Mouse (Mus musculus): ENCODE data around the gene Vps37d. TPM values are rescaled to one million over a fixed set of nuclear protein-coding genes. Genes with fewer than 3 reads are reported as not detected.

The Vps37d gene
- polyA plus RNA-seq, 1 experiment from 2014 or later, result 0.25 TPM

GRCm38 (mm10) chr5:135079578-135079977 lies 1.5 kb upstream of the Vps37d start:
- H3K9me3 ChIP-seq (replicated peaks; ENCODE audit: control insufficient read depth, low read length), result no peaks in the 10 kb centered on the region
- H3K9ac ChIP-seq (ENCODE audit: low read depth, low read length), result no peak overlapping the region
- 69% methylated on average over 2 of the region's 2 CpGs for WGBS (ENCODE audit: insufficient replicate concordance)
- H3K27ac ChIP-seq (ENCODE audit: low read length), result no peak overlapping the region
- no peak overlapping the region for H3K4me2 ChIP-seq (ENCODE audit: low read depth, low read length)
- no peak overlapping the region for H3K4me3 ChIP-seq (ENCODE audit: low read depth, low read length)
- ATAC-seq (ENCODE audit: low read depth), result no peak
- no peaks in the 10 kb centered on the region for H3K36me3 ChIP-seq (ENCODE audit: control insufficient read depth, insufficient read depth)
- H3K27me3 ChIP-seq (ENCODE audit: control insufficient read depth, insufficient read depth, low read depth, low read length), result 0 out of 2 replicates have a peak, but pooled peaks cover 2% of the 10 kb centered on the region
- peaks cover 9% of the 10 kb centered on the region for H3K4me1 ChIP-seq (ENCODE audit: control insufficient read depth, low read depth, low read length)

- Histone ChIP-seq H3K4me1 (ENCODE audit: control insufficient read depth, low read depth, low read length) (peaks cover 9% of the 10 kb centered on the region), H3K4me2 (ENCODE audit: low read depth, low read length) (peak overlapping the region; percentile 93), H3K4me3 (ENCODE audit: low read depth, low read length) (peak overlapping the region; percentile 67), H3K27me3 (ENCODE audit: control insufficient read depth, insufficient read depth, low read depth, low read length) (0 out of 2 replicates have a peak, but pooled peaks cover 2% of the 10 kb centered on the region), H3K9ac (ENCODE audit: low read depth, low read length) (no peak overlapping the region), H3K27ac (ENCODE audit: low read length) (no peak overlapping the region), H3K9me3 (replicated peaks; ENCODE audit: control insufficient read depth, low read length) (no peaks in the 10 kb centered on the region), H3K36me3 (ENCODE audit: control insufficient read depth, insufficient read depth) (no peaks in the 10 kb centered on the region)
- WGBS (ENCODE audit: insufficient replicate concordance), result 2% methylated on average over 11 of the region's 11 CpGs
- no peak for ATAC-seq (ENCODE audit: low read depth)
These were observed 380 bp upstream of the Vps37d start for GRCm38 (mm10) chr5:135078482-135078810.

GRCm38 (mm10) chr5:135076931-135077505 lies 1.0 kb downstream of the Vps37d start:
- no peaks in the 10 kb centered on the region for H3K9me3 ChIP-seq (replicated peaks; ENCODE audit: control insufficient read depth, low read length)
- ATAC-seq (ENCODE audit: low read depth), result no peak
- H3K27ac ChIP-seq (ENCODE audit: low read length), result no peak overlapping the region
- WGBS (ENCODE audit: insufficient replicate concordance), result 49% methylated on average over 14 of the region's 14 CpGs
- no peak overlapping the region for H3K9ac ChIP-seq (ENCODE audit: low read depth, low read length)
- H3K36me3 ChIP-seq (ENCODE audit: control insufficient read depth, insufficient read depth), result no peaks in the 10 kb centered on the region
- no peak overlapping the region for H3K4me3 ChIP-seq (ENCODE audit: low read depth, low read length)
- peak overlapping the region; percentile 93 for H3K4me2 ChIP-seq (ENCODE audit: low read depth, low read length)
- 0 out of 2 replicates have a peak, but pooled peaks cover 2% of the 10 kb centered on the region for H3K27me3 ChIP-seq (ENCODE audit: control insufficient read depth, insufficient read depth, low read depth, low read length)
- peaks cover 9% of the 10 kb centered on the region for H3K4me1 ChIP-seq (ENCODE audit: control insufficient read depth, low read depth, low read length)

- Histone ChIP-seq H3K27ac (ENCODE audit: low read length) (no peak overlapping the region), H3K4me2 (ENCODE audit: low read depth, low read length) (no peak overlapping the region), H3K36me3 (ENCODE audit: control insufficient read depth, insufficient read depth) (no peaks in the 10 kb centered on the region), H3K9me3 (replicated peaks; ENCODE audit: control insufficient read depth, low read length) (no peaks in the 10 kb centered on the region), H3K4me3 (ENCODE audit: low read depth, low read length) (no peak overlapping the region), H3K27me3 (ENCODE audit: control insufficient read depth, insufficient read depth, low read depth, low read length) (0 out of 2 replicates have a peak, but pooled peaks cover 2% of the 10 kb centered on the region), H3K9ac (ENCODE audit: low read depth, low read length) (no peak overlapping the region; the same call in 1 of the 2 replicates), H3K4me1 (ENCODE audit: control insufficient read depth, low read depth, low read length) (peaks cover 9% of the 10 kb centered on the region)
- 76% methylated on average over 14 of the region's 14 CpGs for whole genome bisulfite sequencing (ENCODE audit: insufficient replicate concordance)
- ATAC-seq (ENCODE audit: low read depth), result no peak
These were observed 1.7 kb downstream of the Vps37d start for GRCm38 (mm10) chr5:135076368-135076767.

- no peak overlapping the region for H3K27ac ChIP-seq (ENCODE audit: low read length)
- WGBS (ENCODE audit: insufficient replicate concordance), result 53% methylated on average over 4 of the region's 4 CpGs
- no peak for ATAC-seq (ENCODE audit: low read depth)
- H3K4me3 ChIP-seq (ENCODE audit: low read depth, low read length), result no peak overlapping the region
- H3K9ac ChIP-seq (ENCODE audit: low read depth, low read length), result no peak overlapping the region
- peaks cover 10% of the 10 kb centered on the region for H3K4me1 ChIP-seq (ENCODE audit: control insufficient read depth, low read depth, low read length)
- H3K36me3 ChIP-seq (ENCODE audit: control insufficient read depth, insufficient read depth), result no peaks in the 10 kb centered on the region
- H3K9me3 ChIP-seq (replicated peaks; ENCODE audit: control insufficient read depth, low read length), result no peaks in the 10 kb centered on the region
- H3K27me3 ChIP-seq (ENCODE audit: control insufficient read depth, insufficient read depth, low read depth, low read length), result 0 out of 2 replicates have a peak, but pooled peaks cover 2% of the 10 kb centered on the region
- H3K4me2 ChIP-seq (ENCODE audit: low read depth, low read length), result no peak overlapping the region
These were observed 2.4 kb downstream of the Vps37d start for GRCm38 (mm10) chr5:135075655-135076054.

GRCm38 (mm10) chr5:135073349-135074150 lies 4.5 kb downstream of the Vps37d start:
- Histone ChIP-seq H3K9ac (ENCODE audit: low read depth, low read length) (no peak overlapping the region), H3K27ac (ENCODE audit: low read length) (no peak overlapping the region), H3K4me3 (ENCODE audit: low read depth, low read length) (no peak overlapping the region), H3K4me2 (ENCODE audit: low read depth, low read length) (no peak overlapping the region), H3K36me3 (ENCODE audit: control insufficient read depth, insufficient read depth) (no peaks in the 10 kb centered on the region), H3K9me3 (replicated peaks; ENCODE audit: control insufficient read depth, low read length) (no peaks in the 10 kb centered on the region), H3K27me3 (ENCODE audit: control insufficient read depth, insufficient read depth, low read depth, low read length) (0 out of 2 replicates have a peak, but pooled peaks cover 2% of the 10 kb centered on the region), H3K4me1 (ENCODE audit: control insufficient read depth, low read depth, low read length) (peaks cover 14% of the 10 kb centered on the region)
- WGBS (ENCODE audit: insufficient replicate concordance), result 50% methylated on average over 24 of the region's 26 CpGs
- ATAC-seq (ENCODE audit: low read depth), result no peak

- no peaks in the 10 kb centered on the region for H3K36me3 ChIP-seq (ENCODE audit: control insufficient read depth, insufficient read depth)
- H3K4me1 ChIP-seq (ENCODE audit: control insufficient read depth, low read depth, low read length), result peaks cover 8% of the 10 kb centered on the region
- H3K4me2 ChIP-seq (ENCODE audit: low read depth, low read length), result no peak overlapping the region
- H3K27ac ChIP-seq (ENCODE audit: low read length), result no peak overlapping the region
- no peak overlapping the region for H3K9ac ChIP-seq (ENCODE audit: low read depth, low read length)
- no peaks in the 10 kb centered on the region for H3K9me3 ChIP-seq (replicated peaks; ENCODE audit: control insufficient read depth, low read length)
- no peak for ATAC-seq (ENCODE audit: low read depth)
- no peak overlapping the region for H3K4me3 ChIP-seq (ENCODE audit: low read depth, low read length)
- 56% methylated on average over 6 of the region's 6 CpGs for WGBS (ENCODE audit: insufficient replicate concordance)
- H3K27me3 ChIP-seq (ENCODE audit: control insufficient read depth, insufficient read depth, low read depth, low read length), result 0 out of 2 replicates have a peak, but pooled peaks cover 2% of the 10 kb centered on the region
These were observed 5.3 kb downstream of the Vps37d start for GRCm38 (mm10) chr5:135072720-135073119.

GRCm38 (mm10) chr5:135072061-135072460 lies 6.0 kb downstream of the Vps37d start:
- Histone ChIP-seq H3K9me3 (replicated peaks; ENCODE audit: control insufficient read depth, low read length) (no peaks in the 10 kb centered on the region), H3K36me3 (ENCODE audit: control insufficient read depth, insufficient read depth) (no peaks in the 10 kb centered on the region), H3K4me1 (ENCODE audit: control insufficient read depth, low read depth, low read length) (peaks cover 5% of the 10 kb centered on the region), H3K4me3 (ENCODE audit: low read depth, low read length) (no peak overlapping the region), H3K27ac (ENCODE audit: low read length) (no peak overlapping the region), H3K27me3 (ENCODE audit: control insufficient read depth, insufficient read depth, low read depth, low read length) (no peaks in the 10 kb centered on the region), H3K9ac (ENCODE audit: low read depth, low read length) (no peak overlapping the region), H3K4me2 (ENCODE audit: low read depth, low read length) (no peak overlapping the region)
- ATAC-seq (ENCODE audit: low read depth), result no peak
- WGBS (ENCODE audit: insufficient replicate concordance), result 80% methylated on average over 2 of the region's 2 CpGs

- no peaks in the 10 kb centered on the region for H3K27me3 ChIP-seq (ENCODE audit: control insufficient read depth, insufficient read depth, low read depth, low read length)
- H3K4me1 ChIP-seq (ENCODE audit: control insufficient read depth, low read depth, low read length), result peaks cover 8% of the 10 kb centered on the region
- no peak overlapping the region for H3K4me3 ChIP-seq (ENCODE audit: low read depth, low read length)
- no peak overlapping the region for H3K27ac ChIP-seq (ENCODE audit: low read length)
- H3K36me3 ChIP-seq (ENCODE audit: control insufficient read depth, insufficient read depth), result no peaks in the 10 kb centered on the region
- no peaks in the 10 kb centered on the region for H3K9me3 ChIP-seq (replicated peaks; ENCODE audit: control insufficient read depth, low read length)
- no peak overlapping the region for H3K4me2 ChIP-seq (ENCODE audit: low read depth, low read length)
- WGBS (ENCODE audit: insufficient replicate concordance), result 43% methylated on average over 3 of the region's 3 CpGs
- H3K9ac ChIP-seq (ENCODE audit: low read depth, low read length), result no peak overlapping the region
- ATAC-seq (ENCODE audit: low read depth), result peak; percentile 61; the same call in 1 of the 2 replicates
These were observed 7.6 kb downstream of the Vps37d start for GRCm38 (mm10) chr5:135070448-135070847.

Measured in liver, embryonic 16.5 days (tissue).